Mouse (Mus musculus): ENCODE measurements around the gene Actn4. TPM values are rescaled to one million over a fixed set of nuclear protein-coding genes. Genes with fewer than 3 reads are reported as not detected.

The Actn4 gene
- polyA plus RNA-seq, 1 experiment, result 66.0 TPM

DNA sequence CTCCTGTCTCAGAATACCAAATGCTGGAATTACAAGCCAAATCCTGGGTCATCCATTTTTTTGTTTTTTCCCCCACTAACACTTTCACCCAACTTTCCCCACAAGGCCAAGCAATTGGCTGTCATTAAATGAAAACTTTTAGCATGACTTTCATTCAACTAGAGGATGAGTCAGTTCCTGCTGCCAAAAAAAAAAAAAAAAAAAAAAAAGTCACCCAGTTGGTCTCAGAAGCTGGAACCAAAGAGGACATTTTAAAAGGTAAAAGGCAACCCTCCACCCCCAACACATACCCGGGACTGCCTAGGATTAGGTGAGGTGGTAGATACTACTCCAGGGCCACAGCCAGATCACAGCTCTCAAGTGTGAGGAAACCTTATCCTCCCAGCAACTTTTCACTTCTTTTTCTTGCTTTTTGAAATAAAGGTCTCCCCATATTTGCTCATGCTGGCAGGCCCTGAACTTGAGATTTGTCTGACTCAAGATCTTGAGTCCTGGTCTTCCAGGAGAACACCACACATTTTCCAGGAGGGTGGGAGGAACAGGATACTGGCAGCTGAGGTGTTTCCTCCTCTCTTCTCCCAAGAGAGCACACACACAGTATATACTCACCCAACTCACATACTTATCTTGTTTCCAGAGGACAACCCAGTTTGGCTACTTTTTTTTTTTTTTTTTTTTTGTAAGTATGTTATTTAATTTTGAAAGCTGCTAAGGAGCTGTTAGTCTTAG is 4.0 kb downstream of the Actn4 start:
- no peak overlapping the region for H3K4me3 ChIP-seq (replicated peaks; ENCODE audit: control insufficient read depth, low read depth, low read length)
- peaks cover 4% of the 10 kb centered on the region for H3K4me1 ChIP-seq (ENCODE audit: control insufficient read depth, insufficient read depth, low read length)
- TF ChIP-seq POLR2A (IDR thresholded peaks at IDR 0.05; ENCODE audit: borderline replicate concordance, control insufficient read depth, low read depth, low read length) (no peak), CTCF (IDR thresholded peaks at IDR 0.05; ENCODE audit: control insufficient read depth, insufficient read depth, low read length) (no peak)
- no peak overlapping the region for H3K27ac ChIP-seq (ENCODE audit: control insufficient read depth, insufficient read depth, low read depth, low read length, poor library complexity)
- 23% methylated on average over 1 of the region's 1 CpGs for WGBS

DNA sequence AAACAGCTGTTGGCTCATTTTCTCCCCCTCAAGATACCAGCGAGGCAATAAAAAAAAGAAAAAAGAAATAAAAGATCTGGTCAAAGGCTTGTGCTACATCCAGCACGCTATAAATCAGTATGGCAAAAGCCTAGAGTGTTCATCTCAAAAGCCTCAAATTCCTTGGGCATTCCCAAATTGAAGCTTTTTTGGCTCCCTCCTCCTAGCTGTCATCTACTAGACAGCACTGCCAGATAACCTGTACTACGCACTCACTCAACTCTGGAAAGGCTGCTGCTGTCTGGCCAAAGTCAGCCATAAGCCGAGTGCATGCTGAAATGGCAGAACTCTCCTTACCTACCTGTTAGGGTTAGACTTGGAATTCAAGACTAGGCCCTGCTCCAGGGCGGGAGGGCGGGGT is 4.9 kb downstream of the Actn4 start:
- WGBS, result 77% methylated on average over 6 of the region's 6 CpGs
- H3K4me3 ChIP-seq (replicated peaks; ENCODE audit: control insufficient read depth, low read depth, low read length), result no peak overlapping the region
- TF ChIP-seq CTCF (IDR thresholded peaks at IDR 0.05; ENCODE audit: control insufficient read depth, insufficient read depth, low read length) (no peak), POLR2A (IDR thresholded peaks at IDR 0.05; ENCODE audit: borderline replicate concordance, control insufficient read depth, low read depth, low read length) (no peak)
- no peak overlapping the region for H3K27ac ChIP-seq (ENCODE audit: control insufficient read depth, insufficient read depth, low read depth, low read length, poor library complexity)
- H3K4me1 ChIP-seq (ENCODE audit: control insufficient read depth, insufficient read depth, low read length), result peaks cover 4% of the 10 kb centered on the region

GRCm38 (mm10) chr7:28956270-28956669 is 5.9 kb downstream of the Actn4 start:
- 60% methylated on average over 1 of the region's 1 CpGs for WGBS
- H3K27ac ChIP-seq (ENCODE audit: control insufficient read depth, insufficient read depth, low read depth, low read length, poor library complexity), result no peak overlapping the region
- no peak overlapping the region for H3K4me3 ChIP-seq (replicated peaks; ENCODE audit: control insufficient read depth, low read depth, low read length)
- TF ChIP-seq POLR2A (IDR thresholded peaks at IDR 0.05; ENCODE audit: borderline replicate concordance, control insufficient read depth, low read depth, low read length), result no peak
- no peak for TF ChIP-seq CTCF (IDR thresholded peaks at IDR 0.05; ENCODE audit: control insufficient read depth, insufficient read depth, low read length)
- peaks cover 4% of the 10 kb centered on the region for H3K4me1 ChIP-seq (ENCODE audit: control insufficient read depth, insufficient read depth, low read length)

GRCm38 (mm10) chr7:28955295-28955897 is 6.7 kb downstream of the Actn4 start:
- Histone ChIP-seq H3K27ac (ENCODE audit: control insufficient read depth, insufficient read depth, low read depth, low read length, poor library complexity) (no peak overlapping the region), H3K4me3 (replicated peaks; ENCODE audit: control insufficient read depth, low read depth, low read length) (no peak overlapping the region), H3K4me1 (ENCODE audit: control insufficient read depth, insufficient read depth, low read length) (peaks cover 4% of the 10 kb centered on the region)
- WGBS, result 53% methylated on average over 5 of the region's 5 CpGs
- no peak for TF ChIP-seq CTCF (IDR thresholded peaks at IDR 0.05; ENCODE audit: control insufficient read depth, insufficient read depth, low read length)

- Histone ChIP-seq H3K4me3 (replicated peaks; ENCODE audit: control insufficient read depth, low read depth, low read length) (no peak overlapping the region), H3K4me1 (ENCODE audit: control insufficient read depth, insufficient read depth, low read length) (peaks cover 4% of the 10 kb centered on the region), H3K27ac (ENCODE audit: control insufficient read depth, insufficient read depth, low read depth, low read length, poor library complexity) (no peak overlapping the region)
- TF ChIP-seq CTCF (IDR thresholded peaks at IDR 0.05; ENCODE audit: control insufficient read depth, insufficient read depth, low read length) (no peak), POLR2A (IDR thresholded peaks at IDR 0.05; ENCODE audit: borderline replicate concordance, control insufficient read depth, low read depth, low read length) (no peak)
- WGBS, result 64% methylated on average over 4 of the region's 4 CpGs
These were observed 7.4 kb downstream of the Actn4 start for GRCm38 (mm10) chr7:28954773-28955172.

DNA sequence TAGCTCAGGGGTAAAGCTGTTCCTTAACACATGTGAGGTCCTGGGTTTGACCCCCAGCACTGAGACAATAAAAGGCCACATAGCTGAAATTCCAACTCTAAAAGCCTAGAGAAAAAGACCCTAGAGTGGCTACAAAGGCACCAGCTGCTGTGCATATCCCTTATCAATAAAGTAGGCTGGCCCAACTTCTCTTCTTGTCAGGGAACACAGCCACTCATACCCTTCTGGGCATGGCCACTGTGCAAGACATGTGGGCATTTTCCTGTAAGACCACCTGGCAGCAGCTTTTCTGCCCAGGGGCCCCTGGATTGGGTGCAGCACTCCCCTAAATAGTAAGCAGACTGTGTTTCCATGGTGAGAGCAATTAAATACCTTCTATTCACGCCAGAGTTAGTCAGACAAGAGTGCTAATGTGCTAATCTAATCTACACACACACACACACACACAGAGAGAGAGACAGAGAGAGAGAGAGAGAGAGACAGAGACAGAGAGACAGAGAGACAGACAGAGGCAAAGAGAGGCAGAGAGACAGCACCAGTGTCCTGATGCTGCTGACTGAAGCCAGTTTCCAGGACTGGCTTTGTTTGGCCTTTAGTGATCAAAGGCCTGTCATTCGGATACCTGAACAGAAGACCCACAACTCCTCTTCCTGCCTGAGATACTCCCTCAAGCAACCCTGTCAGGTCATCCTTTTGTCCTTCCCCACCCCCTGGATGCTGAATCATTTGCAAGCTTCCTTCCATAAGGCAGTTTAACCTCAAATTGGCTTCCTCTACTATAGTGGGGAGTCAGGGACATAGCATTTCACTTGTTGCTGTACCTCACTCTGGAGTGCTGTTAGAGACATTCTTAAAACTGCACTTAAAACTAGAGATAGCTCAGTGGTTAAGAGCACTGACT is 8.4 kb downstream of the Actn4 start:
- peak overlapping the region; percentile 10; the same call in 1 of the 2 replicates for H3K27ac ChIP-seq (ENCODE audit: control insufficient read depth, insufficient read depth, low read depth, low read length, poor library complexity)
- no peak for TF ChIP-seq CTCF (IDR thresholded peaks at IDR 0.05; ENCODE audit: control insufficient read depth, insufficient read depth, low read length)
- TF ChIP-seq POLR2A (IDR thresholded peaks at IDR 0.05; ENCODE audit: borderline replicate concordance, control insufficient read depth, low read depth, low read length), result no peak
- no peak overlapping the region for H3K4me3 ChIP-seq (replicated peaks; ENCODE audit: control insufficient read depth, low read depth, low read length)
- 36% methylated on average over 2 of the region's 2 CpGs for WGBS
- H3K4me1 ChIP-seq (ENCODE audit: control insufficient read depth, insufficient read depth, low read length), result peaks cover 4% of the 10 kb centered on the region

- Histone ChIP-seq H3K4me3 (replicated peaks; ENCODE audit: control insufficient read depth, low read depth, low read length) (no peak overlapping the region), H3K27ac (ENCODE audit: control insufficient read depth, insufficient read depth, low read depth, low read length, poor library complexity) (no peak overlapping the region), H3K4me1 (ENCODE audit: control insufficient read depth, insufficient read depth, low read length) (peaks cover 4% of the 10 kb centered on the region)
- 40% methylated on average over 3 of the region's 3 CpGs for WGBS
- TF ChIP-seq POLR2A (IDR thresholded peaks at IDR 0.05; ENCODE audit: borderline replicate concordance, control insufficient read depth, low read depth, low read length) (no peak), CTCF (IDR thresholded peaks at IDR 0.05; ENCODE audit: control insufficient read depth, insufficient read depth, low read length) (no peak)
These were observed 9.4 kb downstream of the Actn4 start for GRCm38 (mm10) chr7:28952786-28953185.

DNA sequence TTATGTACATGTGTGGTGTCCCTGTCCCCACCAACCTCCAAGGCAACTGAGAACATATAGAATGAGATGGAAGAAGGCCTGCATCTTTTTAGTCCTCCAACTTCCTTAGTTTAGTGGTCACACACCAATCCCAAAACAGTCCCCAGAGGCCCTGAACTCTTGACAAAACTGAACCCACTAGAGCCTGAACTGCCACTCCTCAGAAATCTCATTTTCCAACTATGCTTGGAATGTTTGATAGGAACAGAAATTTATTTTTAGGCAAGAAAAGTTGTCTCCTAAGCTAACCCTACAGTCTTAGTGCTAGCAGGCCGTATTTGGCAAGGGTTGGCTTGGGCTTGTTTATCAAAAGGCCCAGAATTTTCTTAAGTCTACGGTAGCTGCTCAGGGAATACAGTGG is 10.4 kb downstream of the Actn4 start:
- H3K27ac ChIP-seq (ENCODE audit: control insufficient read depth, insufficient read depth, low read depth, low read length, poor library complexity), result no peak overlapping the region
- H3K4me3 ChIP-seq (replicated peaks; ENCODE audit: control insufficient read depth, low read depth, low read length), result no peak overlapping the region
- 93% methylated on average over 2 of the region's 2 CpGs for WGBS
- peaks cover 2% of the 10 kb centered on the region for H3K4me1 ChIP-seq (ENCODE audit: control insufficient read depth, insufficient read depth, low read length)
- no peak for TF ChIP-seq CTCF (IDR thresholded peaks at IDR 0.05; ENCODE audit: control insufficient read depth, insufficient read depth, low read length)
- no peak for TF ChIP-seq POLR2A (IDR thresholded peaks at IDR 0.05; ENCODE audit: borderline replicate concordance, control insufficient read depth, low read depth, low read length)
